Mouse (Mus musculus): ENCODE measurements around the gene Sept1.

DNA sequence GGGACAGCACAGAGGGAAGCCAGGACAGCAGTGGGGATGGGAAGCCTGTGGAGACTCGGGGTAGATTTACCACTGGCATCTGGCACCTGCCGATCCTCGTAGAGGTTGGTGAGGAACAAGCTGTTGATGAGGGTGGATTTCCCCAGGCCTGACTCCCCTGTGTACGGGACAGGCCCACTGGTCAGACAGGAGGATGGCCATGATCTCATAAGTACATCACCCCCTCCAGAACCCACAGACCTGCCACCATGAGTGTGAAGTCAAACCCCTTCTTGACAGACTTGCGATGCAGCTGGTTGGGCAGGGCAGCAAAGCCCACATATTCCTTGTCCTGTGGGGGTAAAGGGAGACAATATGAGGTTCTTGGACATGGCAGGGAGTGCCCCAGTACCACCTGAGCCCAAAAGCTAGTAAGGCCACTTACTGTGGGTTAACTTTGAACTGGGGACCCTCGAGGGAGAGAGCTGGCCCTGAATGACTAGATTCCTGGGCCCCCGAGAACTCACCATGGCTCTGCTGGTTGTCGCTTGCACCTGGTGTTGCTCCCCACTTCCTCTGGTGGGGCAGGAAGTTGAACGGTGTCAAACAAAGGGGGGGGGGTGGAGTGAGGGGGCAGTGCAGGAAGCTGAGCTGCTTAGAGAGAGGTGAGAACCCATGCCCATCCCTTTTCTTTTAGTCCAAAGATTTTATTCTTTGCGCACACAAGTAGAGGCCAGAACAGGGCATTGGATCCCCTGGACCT lies 14.9 kb downstream of the Sept1 start:
- TF ChIP-seq ZC3H11A (IDR thresholded peaks at IDR 0.05; ENCODE audit: borderline replicate concordance, low read depth, low read length) (no peak), ZNF384 (IDR thresholded peaks at IDR 0.05; ENCODE audit: low read depth, low read length) (no peak), CHD2 (IDR thresholded peaks at IDR 0.05; ENCODE audit: low read depth, low read length) (no peak), HCFC1 (IDR thresholded peaks at IDR 0.05; ENCODE audit: borderline replicate concordance, insufficient read depth, low read length) (no peak)
